Mouse (Mus musculus) heart, embryonic 15.5 days (tissue): ENCODE results near the gene Rassf8. TPM values are rescaled to one million over a fixed set of nuclear protein-coding genes. Genes with fewer than 3 reads are reported as not detected.

ENCODE experiments used
- ATAC-seq: fragments of 200-750 bp; cut with Nextera tagmentation; replicated peaks from 2 replicates; pipeline ENCODE4 v1.8.0; 2017; ENCODE audit warnings: low read depth, moderate TSS enrichment; ENCODE audit not compliant: insufficient number of reproducible peaks, insufficient read depth, low FRiP score
- H3K27ac ChIP-seq: fragments of 300-500 bp; sonication (generic); 2 replicates; pipeline ENCODE4 v1.5.1; 2015; ENCODE audit warnings: mild to moderate bottlenecking, inconsistent platforms
- H3K27me3 ChIP-seq: fragments of 300-500 bp; sonication (generic); 2 replicates; pipeline ENCODE4 v1.6.1; 2015; ENCODE audit warnings: inconsistent platforms
- H3K36me3 ChIP-seq: fragments of 300-500 bp; sonication (generic); 2 replicates; pipeline ENCODE4 v1.6.1; 2015; ENCODE audit warnings: mild to moderate bottlenecking, inconsistent platforms
- H3K4me1 ChIP-seq: fragments of 300-500 bp; sonication (generic); replicated peaks from 2 replicates; pipeline ENCODE4 v1.6.1; 2015; ENCODE audit warnings: inconsistent platforms
- H3K4me2 ChIP-seq: fragments of 300-500 bp; sonication (generic); 2 replicates; pipeline ENCODE4 v1.6.1; 2015; ENCODE audit warnings: inconsistent platforms, mild to moderate bottlenecking, moderate library complexity
- H3K4me3 ChIP-seq: fragments of 300-500 bp; sonication (generic); 2 replicates; pipeline ENCODE4 v1.5.1; 2015; ENCODE audit warnings: mild to moderate bottlenecking, inconsistent platforms
- H3K9ac ChIP-seq: fragments of 300-500 bp; sonication (generic); 2 replicates; pipeline ENCODE4 v1.6.1; 2015; ENCODE audit warnings: mild to moderate bottlenecking, inconsistent platforms
- H3K9me3 ChIP-seq: fragments of 300-500 bp; sonication (generic); replicated peaks from 2 replicates; pipeline ENCODE4 v1.6.1; 2016; ENCODE audit warnings: inconsistent platforms
- WGBS: fragments of 180-500 bp; shearing (Covaris S2); methylation state at CpG from one replicate; pipeline ENCODE4 v1.1.7; 2015; ENCODE audit warnings: mixed read lengths; 5-methylcytosine and 5-hydroxymethylcytosine counted together
- polyA plus RNA-seq: library from polyadenylated mRNA; unstranded; fragments of >200 nt; fragmentation: Nextera tagmentation; extraction: Ambion mirVana; gene quantifications from 2 replicates; pipeline ENCODE4 v1.2.1, GENCODE M21; 2015

Gene Rassf8
- polyA plus RNA-seq, 1 experiment from 2014 or later = 10.5 TPM

DNA sequence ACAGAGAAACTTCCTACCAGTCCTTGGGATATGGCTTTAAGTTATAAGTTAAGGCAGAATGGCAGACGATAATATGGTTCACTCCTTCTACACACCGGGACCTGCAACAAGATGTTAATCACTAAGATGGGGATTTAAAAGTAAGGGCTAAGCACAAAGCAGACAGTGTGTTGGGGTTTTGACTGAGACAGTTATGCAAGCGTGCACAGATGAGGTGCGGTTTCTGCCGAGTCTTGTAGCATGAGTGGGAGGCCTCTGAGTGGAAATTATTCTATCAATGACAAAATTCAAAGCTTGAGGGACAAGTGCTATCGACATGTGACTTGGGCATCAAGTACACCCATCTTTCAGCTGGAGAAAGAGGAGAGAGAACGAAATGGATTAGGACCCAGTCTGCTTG lies 106.2 kb downstream of the Rassf8 start:
- WGBS = 88% methylated on average over 7 of the region's 7 CpGs
- Histone ChIP-seq H3K4me3 (no peak overlapping the region), H3K27me3 (no peaks in the 10 kb centered on the region), H3K9me3 (no peaks in the 10 kb centered on the region), H3K27ac (no peak overlapping the region), H3K4me1 (peaks cover 31% of the 10 kb centered on the region), H3K9ac (no peak overlapping the region), H3K4me2 (no peak overlapping the region), H3K36me3 (no peaks in the 10 kb centered on the region)
- ATAC-seq = no peak

DNA sequence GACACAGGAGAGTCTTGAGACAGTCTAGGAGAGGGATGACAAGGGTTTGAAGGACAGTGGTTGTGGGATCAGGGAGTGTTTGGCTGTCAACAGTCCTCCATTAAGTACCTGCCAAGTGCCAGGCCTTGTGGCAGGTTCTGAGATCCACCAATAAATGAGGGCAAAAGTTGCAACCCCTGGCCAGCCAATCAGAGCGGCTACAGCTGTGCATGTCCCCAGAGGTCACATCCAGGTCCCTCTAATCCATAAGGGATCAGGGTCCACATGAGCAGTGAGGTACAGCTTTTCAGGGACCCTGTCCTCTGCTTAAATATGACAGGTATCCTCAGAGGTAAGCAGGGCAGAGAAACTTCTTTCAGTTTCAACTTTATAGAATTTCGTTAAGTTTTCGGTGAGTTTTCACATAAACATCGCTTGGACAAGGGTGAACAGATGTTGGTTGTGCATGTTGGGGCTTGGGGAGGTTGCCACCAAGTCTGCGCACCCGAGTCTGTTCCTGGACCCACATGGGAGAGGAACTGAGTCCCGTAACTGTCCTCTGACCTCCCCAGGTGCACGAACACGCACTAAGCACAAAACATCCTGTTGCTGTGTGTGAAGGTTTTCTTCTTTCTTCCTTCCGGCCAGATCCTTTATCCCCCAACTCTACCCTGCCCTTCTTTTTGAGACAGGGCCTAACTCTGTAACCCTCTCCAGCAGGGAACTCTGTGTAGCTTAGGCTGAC lies 107.0 kb downstream of the Rassf8 start:
- Histone ChIP-seq H3K36me3 (no peaks in the 10 kb centered on the region), H3K4me1 (peaks cover 31% of the 10 kb centered on the region), H3K9ac (no peak overlapping the region), H3K9me3 (no peaks in the 10 kb centered on the region), H3K27ac (no peak overlapping the region), H3K4me2 (no peak overlapping the region), H3K4me3 (no peak overlapping the region), H3K27me3 (no peaks in the 10 kb centered on the region)
- ATAC-seq = no peak
- 93% methylated on average over 10 of the region's 10 CpGs for WGBS

DNA sequence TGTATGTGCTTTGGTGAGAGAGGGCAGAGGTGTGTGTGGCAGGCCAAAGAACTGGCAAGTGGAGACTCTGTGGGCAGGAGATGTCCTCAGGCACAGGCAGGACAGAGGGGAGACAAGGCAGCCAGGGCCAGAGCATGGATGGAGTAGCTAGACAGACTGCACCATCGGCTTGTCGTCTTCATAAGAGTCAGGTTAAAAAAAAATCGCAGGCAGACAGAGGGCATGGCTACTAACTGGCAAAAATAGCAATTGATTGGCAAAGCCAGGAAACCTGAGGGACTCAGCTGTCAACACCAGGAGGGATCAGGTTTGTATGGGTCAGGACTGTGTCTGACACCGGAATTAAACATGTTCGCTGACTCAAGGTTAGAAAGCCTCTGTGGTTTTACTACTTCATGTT lies 108.2 kb downstream of the Rassf8 start:
- no peaks in the 10 kb centered on the region for H3K36me3 ChIP-seq
- no peak overlapping the region for H3K4me3 ChIP-seq
- H3K27ac ChIP-seq = peak overlapping the region; percentile 66; the same call in 1 of the 2 replicates
- WGBS = 42% methylated on average over 5 of the region's 5 CpGs
- H3K9ac ChIP-seq = no peak overlapping the region; the same call in 1 of the 2 replicates
- no peak overlapping the region; the same call in 1 of the 2 replicates for H3K4me2 ChIP-seq
- no peak for ATAC-seq
- no peaks in the 10 kb centered on the region for H3K9me3 ChIP-seq
- H3K4me1 ChIP-seq = peaks cover 31% of the 10 kb centered on the region
- H3K27me3 ChIP-seq = no peaks in the 10 kb centered on the region

DNA sequence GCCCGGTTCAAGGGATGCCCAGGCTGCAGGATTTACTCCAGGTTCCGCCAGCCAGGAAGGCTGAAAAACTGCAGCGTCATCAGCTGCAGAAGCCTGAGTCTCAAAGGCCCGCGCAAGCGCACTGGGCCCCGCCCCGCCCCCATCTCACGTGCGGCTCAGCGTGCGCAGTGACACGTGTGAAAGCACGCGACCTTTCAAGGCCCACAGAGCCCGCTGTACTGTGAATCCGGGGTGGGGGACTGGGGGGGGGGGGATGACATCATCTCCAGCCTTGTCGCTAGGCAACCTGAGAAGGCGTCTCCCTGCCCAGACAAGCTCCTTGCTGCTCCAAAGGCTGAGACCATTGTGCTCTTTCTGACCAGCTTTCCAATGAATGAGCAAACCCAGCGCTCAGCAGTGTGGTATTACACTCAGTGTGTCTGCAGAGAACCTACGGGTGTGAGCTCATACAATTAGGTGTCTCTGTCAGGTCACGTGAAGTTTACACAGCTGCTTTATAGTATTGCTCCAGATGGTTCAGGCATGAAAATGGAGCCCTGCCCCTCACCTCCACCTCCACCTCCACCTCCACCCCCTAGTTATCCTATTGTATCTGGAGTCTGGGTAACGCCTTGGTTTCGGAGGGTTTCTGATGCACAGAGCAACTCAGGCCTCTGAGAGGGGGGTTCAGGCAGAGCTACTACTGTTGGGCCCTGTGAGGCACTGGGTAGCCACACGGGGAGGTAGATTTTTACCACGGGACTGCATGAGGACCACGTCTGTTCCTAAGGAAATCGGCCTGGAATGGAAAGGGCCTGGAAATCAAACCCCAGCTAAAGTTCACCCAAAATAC lies 109.4 kb downstream of the Rassf8 start:
- WGBS = 11% methylated on average over 28 of the region's 28 CpGs
- H3K9me3 ChIP-seq = no peaks in the 10 kb centered on the region
- H3K4me1 ChIP-seq = peaks cover 35% of the 10 kb centered on the region
- peak overlapping the region; percentile 66 for H3K27ac ChIP-seq
- no peaks in the 10 kb centered on the region for H3K27me3 ChIP-seq
- H3K9ac ChIP-seq = no peak overlapping the region
- peak overlapping the region; percentile 27 for H3K4me3 ChIP-seq
- H3K4me2 ChIP-seq = peak overlapping the region; percentile 59
- no peaks in the 10 kb centered on the region for H3K36me3 ChIP-seq
- peak; percentile 86 for ATAC-seq

DNA sequence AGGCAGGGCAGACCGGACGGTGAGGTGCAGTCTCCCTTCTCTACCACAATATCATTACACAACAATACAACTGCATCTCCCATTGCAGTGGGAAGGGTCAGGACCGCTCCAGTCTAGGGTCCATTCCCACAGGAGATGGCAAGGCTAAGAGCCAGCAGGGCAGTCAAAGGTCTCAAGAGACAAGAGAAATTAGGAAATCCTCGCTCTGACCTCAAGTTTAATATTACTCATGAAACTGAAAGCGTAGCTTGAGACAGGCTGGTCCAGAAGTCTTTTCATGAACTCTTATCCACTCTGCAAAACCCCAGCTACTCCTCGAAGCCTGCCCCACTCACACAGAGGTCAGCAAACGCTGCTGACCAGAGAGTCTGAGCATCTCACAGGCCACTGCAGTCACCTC lies 110.9 kb downstream of the Rassf8 start:
- ATAC-seq = no peak
- Histone ChIP-seq H3K27ac (no peak overlapping the region), H3K36me3 (no peaks in the 10 kb centered on the region), H3K4me1 (peaks cover 33% of the 10 kb centered on the region), H3K4me3 (no peak overlapping the region), H3K4me2 (no peak overlapping the region), H3K9ac (no peak overlapping the region), H3K9me3 (no peaks in the 10 kb centered on the region), H3K27me3 (peaks cover 4% of the 10 kb centered on the region; the same call in 1 of the 2 replicates)
- 82% methylated on average over 7 of the region's 7 CpGs for WGBS

DNA sequence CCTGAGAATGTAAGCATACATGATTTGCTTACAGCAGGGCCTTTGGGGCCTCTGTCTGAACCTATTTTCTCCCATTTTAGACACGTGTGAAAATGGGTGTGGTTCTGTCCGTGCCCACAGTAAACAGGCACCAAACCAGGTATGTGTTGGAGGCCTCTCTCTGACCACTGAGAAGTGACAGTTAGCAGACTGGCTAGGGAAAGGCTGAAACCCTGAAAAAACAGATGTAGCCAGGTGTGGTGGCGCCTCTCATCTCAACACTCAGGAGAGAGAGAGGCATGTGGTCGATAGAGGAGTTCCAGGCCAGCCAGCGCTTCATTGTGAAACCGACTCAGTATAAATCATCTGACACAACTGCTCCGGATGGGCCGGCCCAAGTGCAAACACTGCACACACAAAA lies 111.9 kb downstream of the Rassf8 start:
- Histone ChIP-seq H3K4me1 (peaks cover 37% of the 10 kb centered on the region), H3K36me3 (no peaks in the 10 kb centered on the region), H3K4me2 (no peak overlapping the region), H3K9me3 (no peaks in the 10 kb centered on the region), H3K4me3 (no peak overlapping the region), H3K27ac (no peak overlapping the region), H3K9ac (no peak overlapping the region), H3K27me3 (peaks cover 11% of the 10 kb centered on the region)
- 59% methylated on average over 8 of the region's 8 CpGs for WGBS
- ATAC-seq = no peak

DNA sequence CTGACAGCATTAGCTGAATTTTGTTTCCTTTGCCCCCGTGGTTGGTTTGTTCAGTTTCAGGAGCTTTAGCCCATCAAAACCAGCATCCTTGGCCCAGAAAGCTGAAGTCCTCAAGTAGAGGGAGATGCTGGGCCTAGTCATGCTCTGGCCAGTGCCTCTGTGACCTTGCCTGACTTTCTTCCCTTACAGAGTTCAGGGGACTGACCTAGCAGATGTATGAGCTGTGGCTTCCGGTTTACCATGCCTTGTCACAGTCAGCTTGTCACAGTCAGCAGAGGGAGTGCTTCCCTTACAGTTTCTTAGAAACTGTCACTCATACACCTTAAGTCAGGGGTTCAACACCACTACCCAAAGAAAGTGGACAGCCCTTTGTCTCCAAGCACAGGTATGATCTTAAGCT lies 113.8 kb downstream of the Rassf8 start:
- Histone ChIP-seq H3K9ac (no peak overlapping the region), H3K27me3 (peaks cover 20% of the 10 kb centered on the region), H3K4me2 (no peak overlapping the region), H3K9me3 (no peaks in the 10 kb centered on the region), H3K27ac (peak overlapping the region; percentile 59), H3K4me3 (no peak overlapping the region), H3K36me3 (no peaks in the 10 kb centered on the region), H3K4me1 (peaks cover 35% of the 10 kb centered on the region)
- no peak for ATAC-seq
- WGBS = 26% methylated on average over 2 of the region's 2 CpGs

DNA sequence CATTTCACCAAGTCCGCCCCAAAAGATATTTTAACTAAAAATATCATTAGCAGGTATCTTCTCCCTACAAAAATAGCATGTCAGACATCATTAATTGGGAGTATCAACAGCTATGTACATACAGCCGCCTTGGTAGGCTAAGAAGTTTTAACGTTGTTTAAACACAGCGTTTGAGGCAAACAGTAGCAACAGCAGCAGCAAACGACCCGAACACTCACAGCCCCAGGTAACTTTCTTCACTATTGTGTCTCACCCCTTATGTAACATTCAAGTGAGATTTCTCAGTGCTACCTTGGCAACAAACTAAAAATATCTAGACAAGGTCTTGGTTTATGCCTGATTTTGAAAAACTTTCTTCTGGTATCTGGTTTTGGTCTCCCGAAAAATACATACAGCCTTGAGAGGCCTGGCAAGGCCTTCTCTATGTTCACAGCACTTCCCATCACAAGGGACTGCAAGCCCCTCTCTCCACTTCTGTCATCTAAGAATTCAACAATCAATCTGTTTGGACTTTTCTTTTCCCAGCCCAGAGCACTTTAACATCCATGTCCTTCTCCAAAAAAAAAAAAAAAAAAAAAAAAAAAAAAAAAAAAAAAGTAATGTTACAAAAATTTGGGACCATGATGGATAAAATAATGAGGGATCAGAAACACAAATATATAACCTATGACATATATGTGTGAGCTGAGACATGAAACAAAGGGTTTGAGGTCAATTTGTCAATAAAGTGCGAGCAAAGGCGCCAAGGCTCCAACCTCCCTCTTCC lies 115.1 kb downstream of the Rassf8 start:
- H3K9me3 ChIP-seq = no peaks in the 10 kb centered on the region
- peak overlapping the region; percentile 99 for H3K4me2 ChIP-seq
- peaks cover 24% of the 10 kb centered on the region for H3K27me3 ChIP-seq
- no peak for ATAC-seq
- WGBS = 72% methylated on average over 9 of the region's 9 CpGs
- H3K36me3 ChIP-seq = no peaks in the 10 kb centered on the region
- peak overlapping the region; percentile 4; the same call in 1 of the 2 replicates for H3K9ac ChIP-seq
- peak overlapping the region; percentile 72 for H3K4me3 ChIP-seq
- H3K27ac ChIP-seq = no peak overlapping the region
- H3K4me1 ChIP-seq = peaks cover 32% of the 10 kb centered on the region

DNA sequence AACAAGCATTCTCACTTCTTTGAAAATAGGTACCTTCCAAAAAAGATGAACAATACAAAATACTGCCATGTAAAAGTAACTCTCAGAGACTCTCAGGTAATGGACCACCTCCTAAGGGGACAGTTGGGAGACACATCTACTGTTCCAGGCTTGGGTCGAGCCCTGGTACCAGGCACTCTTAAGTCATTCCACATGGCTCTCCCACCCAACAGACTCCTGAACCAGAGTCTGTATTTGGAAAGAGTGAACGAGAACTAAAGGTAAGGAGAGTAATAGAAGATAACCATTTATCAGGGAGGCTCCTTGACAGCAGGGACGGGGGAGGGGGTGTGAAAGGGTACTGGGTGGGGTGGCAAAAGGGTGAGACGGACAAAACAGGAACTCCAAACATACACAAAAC lies 115.8 kb downstream of the Rassf8 start:
- H3K9ac ChIP-seq = peak overlapping the region; percentile 78
- H3K27ac ChIP-seq = no peak overlapping the region

DNA sequence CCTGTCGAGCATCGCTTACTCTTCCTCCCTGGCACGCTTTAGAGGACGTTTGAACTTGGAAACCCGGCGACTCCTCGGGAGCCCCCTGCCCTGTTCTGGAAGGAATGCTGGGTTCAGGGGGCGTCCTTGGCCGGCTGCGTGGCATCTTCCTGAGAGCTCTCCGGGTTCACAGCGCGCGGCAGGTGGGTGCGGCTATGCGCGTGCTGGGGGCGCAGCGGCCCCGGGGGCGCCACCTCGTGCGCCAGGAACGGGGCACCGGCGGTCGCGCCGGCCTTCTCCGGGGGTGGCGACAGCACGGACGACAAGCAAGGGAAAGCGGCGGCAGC lies 116.2 kb downstream of the Rassf8 start:
- under 1% methylated on average over 35 of the region's 35 CpGs for WGBS
- peaks cover 27% of the 10 kb centered on the region for H3K27me3 ChIP-seq

More for the DNA sequence above, 115.8 kb downstream of the Rassf8 start:
- Histone ChIP-seq H3K36me3 (no peaks in the 10 kb centered on the region), H3K4me2 (peak overlapping the region; percentile 99), H3K27me3 (peaks cover 26% of the 10 kb centered on the region), H3K4me1 (peaks cover 39% of the 10 kb centered on the region), H3K9me3 (no peaks in the 10 kb centered on the region), H3K4me3 (peak overlapping the region; percentile 72)
- ATAC-seq = no peak
- 16% methylated on average over 4 of the region's 4 CpGs for WGBS

More for the DNA sequence above, 116.2 kb downstream of the Rassf8 start:
- peak overlapping the region; percentile 72 for H3K4me3 ChIP-seq
- H3K4me1 ChIP-seq = peaks cover 39% of the 10 kb centered on the region
- peak overlapping the region; percentile 99 for H3K4me2 ChIP-seq
- peak overlapping the region; percentile 80 for H3K27ac ChIP-seq
- H3K9ac ChIP-seq = peak overlapping the region; percentile 78
- no peaks in the 10 kb centered on the region for H3K36me3 ChIP-seq
- no peaks in the 10 kb centered on the region for H3K9me3 ChIP-seq
- ATAC-seq = no peak
